Mouse (Mus musculus): ENCODE results near the gene Asic1. TPM values are rescaled to one million over a fixed set of nuclear protein-coding genes. Genes with fewer than 3 reads are reported as not detected.

The Asic1 gene
- polyA plus RNA-seq, 1 experiment from 2014 or later = 2.1 TPM

- Histone ChIP-seq H3K27ac (ENCODE audit: low read depth, low read length) (no peak overlapping the region), H3K9me3 (replicated peaks; ENCODE audit: control insufficient read depth, low read length) (no peaks in the 10 kb centered on the region), H3K36me3 (ENCODE audit: control insufficient read depth, insufficient read depth, low read length) (peaks cover 15% of the 10 kb centered on the region), H3K4me3 (ENCODE audit: low read depth, low read length) (no peak overlapping the region), H3K27me3 (ENCODE audit: control insufficient read depth, insufficient read depth, low read length) (no peaks in the 10 kb centered on the region), H3K9ac (ENCODE audit: low read depth, low read length) (no peak overlapping the region), H3K4me2 (no peak overlapping the region), H3K4me1 (ENCODE audit: control insufficient read depth, insufficient read depth, low read length) (peaks cover 11% of the 10 kb centered on the region; the same call in 1 of the 2 replicates)
- 67% methylated on average over 11 of the region's 11 CpGs for WGBS (ENCODE audit: insufficient replicate concordance)
- no peak for ATAC-seq (replicated peaks; ENCODE audit: insufficient number of reproducible peaks, low FRiP score, low TSS enrichment)
Observed at GRCm38 (mm10) chr15:99715982-99716746, 46.0 kb downstream of the Asic1 start.

GRCm38 (mm10) chr15:99716814-99717213, 46.6 kb downstream of the Asic1 start:
- Histone ChIP-seq H3K4me3 (ENCODE audit: low read depth, low read length) (no peak overlapping the region), H3K4me1 (ENCODE audit: control insufficient read depth, insufficient read depth, low read length) (peaks cover 11% of the 10 kb centered on the region; the same call in 1 of the 2 replicates), H3K27me3 (ENCODE audit: control insufficient read depth, insufficient read depth, low read length) (no peaks in the 10 kb centered on the region), H3K27ac (ENCODE audit: low read depth, low read length) (no peak overlapping the region), H3K9ac (ENCODE audit: low read depth, low read length) (no peak overlapping the region), H3K4me2 (no peak overlapping the region), H3K9me3 (replicated peaks; ENCODE audit: control insufficient read depth, low read length) (no peaks in the 10 kb centered on the region), H3K36me3 (ENCODE audit: control insufficient read depth, insufficient read depth, low read length) (peaks cover 9% of the 10 kb centered on the region)
- 84% methylated on average over 12 of the region's 12 CpGs for WGBS (ENCODE audit: insufficient replicate concordance)
- no peak for ATAC-seq (replicated peaks; ENCODE audit: insufficient number of reproducible peaks, low FRiP score, low TSS enrichment)

- ATAC-seq (replicated peaks; ENCODE audit: insufficient number of reproducible peaks, low FRiP score, low TSS enrichment) = no peak
- Histone ChIP-seq H3K27ac (ENCODE audit: low read depth, low read length) (no peak within 1 kb of the TSS), H3K9me3 (replicated peaks; ENCODE audit: control insufficient read depth, low read length) (no peaks in the 10 kb centered on the region), H3K4me1 (ENCODE audit: control insufficient read depth, insufficient read depth, low read length) (peaks cover 15% of the 10 kb centered on the region), H3K4me3 (ENCODE audit: low read depth, low read length) (no peak within 1 kb of the TSS), H3K36me3 (ENCODE audit: control insufficient read depth, insufficient read depth, low read length) (peaks cover 5% of the 10 kb centered on the region), H3K9ac (ENCODE audit: low read depth, low read length) (no peak within 1 kb of the TSS), H3K4me2 (no peak within 1 kb of the TSS), H3K27me3 (ENCODE audit: control insufficient read depth, insufficient read depth, low read length) (no peaks in the 10 kb centered on the region)
- 67% methylated on average over 26 of the region's 26 CpGs for WGBS (ENCODE audit: insufficient replicate concordance)
Observed at GRCm38 (mm10) chr15:99717386-99718334, 47.5 kb downstream of the Asic1 start, which contains the start of gene Gpd1. TSS of gene Gpd1 (plus strand) at chr15:99717515.

- Histone ChIP-seq H3K4me3 (ENCODE audit: low read depth, low read length) (no peak overlapping the region), H3K27ac (ENCODE audit: low read depth, low read length) (no peak overlapping the region), H3K9ac (ENCODE audit: low read depth, low read length) (no peak overlapping the region), H3K4me1 (ENCODE audit: control insufficient read depth, insufficient read depth, low read length) (peaks cover 22% of the 10 kb centered on the region), H3K9me3 (replicated peaks; ENCODE audit: control insufficient read depth, low read length) (no peaks in the 10 kb centered on the region), H3K27me3 (ENCODE audit: control insufficient read depth, insufficient read depth, low read length) (no peaks in the 10 kb centered on the region), H3K4me2 (no peak overlapping the region), H3K36me3 (ENCODE audit: control insufficient read depth, insufficient read depth, low read length) (no peaks in the 10 kb centered on the region; the same call in 1 of the 2 replicates)
- ATAC-seq (replicated peaks; ENCODE audit: insufficient number of reproducible peaks, low FRiP score, low TSS enrichment) = no peak
- WGBS (ENCODE audit: insufficient replicate concordance) = 86% methylated on average over 9 of the region's 9 CpGs
Observed at GRCm38 (mm10) chr15:99718461-99719021, 48.4 kb downstream of the Asic1 start.

GRCm38 (mm10) chr15:99719865-99720264, 49.7 kb downstream of the Asic1 start:
- H3K4me3 ChIP-seq (ENCODE audit: low read depth, low read length) = no peak overlapping the region
- WGBS (ENCODE audit: insufficient replicate concordance) = 70% methylated on average over 8 of the region's 8 CpGs
- no peak overlapping the region for H3K4me2 ChIP-seq
- no peak overlapping the region for H3K27ac ChIP-seq (ENCODE audit: low read depth, low read length)
- no peak overlapping the region for H3K9ac ChIP-seq (ENCODE audit: low read depth, low read length)
- H3K9me3 ChIP-seq (replicated peaks; ENCODE audit: control insufficient read depth, low read length) = no peaks in the 10 kb centered on the region
- ATAC-seq (replicated peaks; ENCODE audit: insufficient number of reproducible peaks, low FRiP score, low TSS enrichment) = no peak
- H3K27me3 ChIP-seq (ENCODE audit: control insufficient read depth, insufficient read depth, low read length) = no peaks in the 10 kb centered on the region
- H3K36me3 ChIP-seq (ENCODE audit: control insufficient read depth, insufficient read depth, low read length) = no peaks in the 10 kb centered on the region
- H3K4me1 ChIP-seq (ENCODE audit: control insufficient read depth, insufficient read depth, low read length) = peaks cover 26% of the 10 kb centered on the region

GRCm38 (mm10) chr15:99721921-99722743, 52.0 kb downstream of the Asic1 start:
- peaks cover 26% of the 10 kb centered on the region for H3K4me1 ChIP-seq (ENCODE audit: control insufficient read depth, insufficient read depth, low read length)
- no peak overlapping the region for H3K4me2 ChIP-seq
- H3K27ac ChIP-seq (ENCODE audit: low read depth, low read length) = no peak overlapping the region
- no peaks in the 10 kb centered on the region for H3K27me3 ChIP-seq (ENCODE audit: control insufficient read depth, insufficient read depth, low read length)
- H3K36me3 ChIP-seq (ENCODE audit: control insufficient read depth, insufficient read depth, low read length) = no peaks in the 10 kb centered on the region
- no peak overlapping the region for H3K9ac ChIP-seq (ENCODE audit: low read depth, low read length)
- 69% methylated on average over 25 of the region's 25 CpGs for WGBS (ENCODE audit: insufficient replicate concordance)
- no peak overlapping the region for H3K4me3 ChIP-seq (ENCODE audit: low read depth, low read length)
- no peak for ATAC-seq (replicated peaks; ENCODE audit: insufficient number of reproducible peaks, low FRiP score, low TSS enrichment)
- no peaks in the 10 kb centered on the region for H3K9me3 ChIP-seq (replicated peaks; ENCODE audit: control insufficient read depth, low read length)

- H3K4me2 ChIP-seq = peak overlapping the region; percentile 72
- peaks cover 4% of the 10 kb centered on the region for H3K36me3 ChIP-seq (ENCODE audit: control insufficient read depth, insufficient read depth, low read length)
- 48% methylated on average over 10 of the region's 10 CpGs for WGBS (ENCODE audit: insufficient replicate concordance)
- H3K9ac ChIP-seq (ENCODE audit: low read depth, low read length) = peak overlapping the region; percentile 60
- H3K4me1 ChIP-seq (ENCODE audit: control insufficient read depth, insufficient read depth, low read length) = peaks cover 26% of the 10 kb centered on the region
- H3K4me3 ChIP-seq (ENCODE audit: low read depth, low read length) = no peak overlapping the region
- H3K27me3 ChIP-seq (ENCODE audit: control insufficient read depth, insufficient read depth, low read length) = no peaks in the 10 kb centered on the region
- no peaks in the 10 kb centered on the region for H3K9me3 ChIP-seq (replicated peaks; ENCODE audit: control insufficient read depth, low read length)
- no peak for ATAC-seq (replicated peaks; ENCODE audit: insufficient number of reproducible peaks, low FRiP score, low TSS enrichment)
- H3K27ac ChIP-seq (ENCODE audit: low read depth, low read length) = peak overlapping the region; percentile 95
Observed at GRCm38 (mm10) chr15:99723120-99723514, 52.9 kb downstream of the Asic1 start.
